Mouse (Mus musculus): ENCODE data around the gene Cnnm4.
A peak's percentile ranks its signal among the peaks of the same experiment; 100 is the strongest.

The Cnnm4 gene

DNA sequence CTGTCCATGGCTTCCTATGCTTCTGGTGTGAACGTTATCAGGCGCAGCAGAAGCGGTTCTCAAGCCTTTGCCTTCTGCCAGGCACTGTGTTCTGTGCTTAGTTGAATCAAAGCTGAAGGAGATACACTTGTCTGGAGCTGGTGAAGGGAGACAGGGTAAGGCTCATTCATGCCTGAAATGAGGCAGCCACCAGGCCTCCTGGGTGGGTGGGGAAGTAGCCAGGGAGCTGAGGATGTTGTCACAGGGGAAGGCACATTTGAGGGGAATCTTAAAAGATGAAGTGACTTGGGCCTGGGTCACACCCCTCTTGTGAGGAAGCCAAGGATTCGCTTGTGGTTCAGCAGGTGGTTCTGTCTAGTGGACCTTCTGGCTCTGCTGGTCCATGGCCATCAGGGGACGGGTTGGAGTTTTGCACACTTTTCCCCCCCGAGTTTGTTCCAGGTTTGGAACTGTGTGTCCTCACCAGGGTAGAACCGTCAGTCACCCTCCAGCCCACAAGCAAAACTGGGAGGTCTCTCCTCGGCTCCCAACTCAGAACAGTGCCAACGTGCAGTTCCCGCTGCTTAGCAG lies 1.9 kb downstream of the Cnnm4 start:
- peak in 1 of 2 experiments; percentile 22 for DNase-seq

DNA sequence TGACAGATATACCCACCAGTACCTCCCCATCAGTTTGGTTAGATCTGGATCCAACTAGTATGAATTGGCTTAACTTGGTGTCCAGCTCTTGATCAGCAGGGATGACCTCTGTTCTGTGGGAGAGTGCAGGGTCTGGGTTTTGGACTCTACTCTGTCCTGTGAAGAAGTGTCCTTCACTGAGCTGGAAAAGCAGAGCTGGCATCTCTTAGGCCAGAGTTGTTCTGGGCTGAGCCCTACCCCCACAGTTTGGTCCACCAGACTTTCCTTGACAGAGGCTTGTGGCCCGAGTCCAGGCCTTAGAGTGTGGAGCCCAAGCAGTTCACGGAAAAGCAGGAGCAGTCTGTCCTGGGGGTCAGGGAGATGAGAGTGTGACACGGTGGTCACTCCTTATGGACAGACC lies 3.2 kb downstream of the Cnnm4 start:
- DNase-seq = peak in 1 of 2 experiments; percentile 45

DNA sequence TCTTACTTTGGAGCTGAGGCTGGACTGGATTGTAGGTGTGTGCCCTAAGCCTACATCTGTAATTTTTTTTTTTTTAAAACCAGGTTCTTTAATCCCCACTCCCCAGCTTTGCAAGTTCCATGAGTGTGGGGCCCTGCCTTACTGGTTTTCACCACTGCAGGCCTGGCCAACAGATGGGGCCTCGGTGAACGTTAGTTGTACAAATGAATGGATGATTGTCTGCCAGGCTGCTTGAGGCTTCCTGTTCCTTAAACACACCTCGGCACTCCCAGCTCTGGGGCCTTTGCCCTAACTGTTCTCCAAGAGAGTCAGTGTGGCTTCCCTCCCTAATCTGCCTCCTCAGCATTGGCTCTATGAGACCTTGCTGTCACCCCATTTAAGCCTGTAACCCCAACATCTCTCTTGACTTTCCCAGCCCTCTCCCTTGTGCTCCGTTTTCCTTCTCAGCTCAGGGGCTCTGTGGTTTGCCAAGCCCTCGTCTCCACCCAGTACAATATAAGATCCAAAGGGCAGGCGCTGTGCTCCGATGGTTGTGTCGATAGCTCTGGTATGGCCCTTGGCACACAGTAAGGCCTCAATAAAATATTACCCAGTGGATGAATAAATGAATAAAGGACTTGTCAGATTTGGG lies 4.2 kb downstream of the Cnnm4 start:
- no peak for DNase-seq

DNA sequence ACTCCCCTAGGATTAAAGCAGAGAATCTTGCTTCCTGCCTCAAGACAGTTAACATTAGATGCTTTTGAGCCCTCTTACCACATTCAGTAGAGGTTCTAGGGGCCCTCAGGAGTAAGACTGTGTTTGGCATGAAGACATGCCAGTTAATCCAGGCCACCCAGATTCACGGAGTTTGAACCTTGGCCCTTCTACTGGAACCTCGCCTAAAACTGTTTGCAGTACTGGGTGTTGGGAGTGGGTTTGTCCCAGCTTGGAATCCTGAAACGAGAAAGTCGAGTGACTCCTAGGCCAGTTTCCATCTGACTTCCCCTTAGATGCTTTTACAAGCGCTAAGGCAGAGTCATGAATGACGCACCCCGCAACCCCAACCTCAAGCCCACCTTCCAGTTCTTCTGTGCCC lies 5.0 kb downstream of the Cnnm4 start:
- no peak for DNase-seq

DNA sequence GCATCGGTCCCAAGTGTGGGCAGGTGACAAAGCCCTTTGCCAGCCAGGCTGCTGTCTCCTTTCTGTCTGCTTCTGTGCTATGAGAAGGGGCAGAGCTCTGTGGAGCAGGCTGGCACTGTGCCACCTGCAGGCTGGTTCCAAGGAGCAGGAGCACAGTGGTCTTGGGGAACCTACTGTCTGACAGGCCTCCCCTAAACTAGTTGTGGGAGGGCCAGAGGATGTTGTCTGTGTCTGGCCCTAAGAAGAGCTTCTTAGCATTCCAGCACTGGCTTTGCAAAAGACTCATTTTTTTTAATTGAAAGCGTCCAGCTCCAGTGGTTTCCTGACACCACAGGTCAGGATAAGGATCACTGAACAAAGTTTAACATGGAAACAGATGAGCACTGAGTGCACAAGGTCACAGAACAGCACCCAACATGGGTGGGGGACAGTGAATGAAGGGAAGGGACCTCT lies 6.9 kb downstream of the Cnnm4 start:
- DNase-seq = peak; percentile 68 to 71

DNA sequence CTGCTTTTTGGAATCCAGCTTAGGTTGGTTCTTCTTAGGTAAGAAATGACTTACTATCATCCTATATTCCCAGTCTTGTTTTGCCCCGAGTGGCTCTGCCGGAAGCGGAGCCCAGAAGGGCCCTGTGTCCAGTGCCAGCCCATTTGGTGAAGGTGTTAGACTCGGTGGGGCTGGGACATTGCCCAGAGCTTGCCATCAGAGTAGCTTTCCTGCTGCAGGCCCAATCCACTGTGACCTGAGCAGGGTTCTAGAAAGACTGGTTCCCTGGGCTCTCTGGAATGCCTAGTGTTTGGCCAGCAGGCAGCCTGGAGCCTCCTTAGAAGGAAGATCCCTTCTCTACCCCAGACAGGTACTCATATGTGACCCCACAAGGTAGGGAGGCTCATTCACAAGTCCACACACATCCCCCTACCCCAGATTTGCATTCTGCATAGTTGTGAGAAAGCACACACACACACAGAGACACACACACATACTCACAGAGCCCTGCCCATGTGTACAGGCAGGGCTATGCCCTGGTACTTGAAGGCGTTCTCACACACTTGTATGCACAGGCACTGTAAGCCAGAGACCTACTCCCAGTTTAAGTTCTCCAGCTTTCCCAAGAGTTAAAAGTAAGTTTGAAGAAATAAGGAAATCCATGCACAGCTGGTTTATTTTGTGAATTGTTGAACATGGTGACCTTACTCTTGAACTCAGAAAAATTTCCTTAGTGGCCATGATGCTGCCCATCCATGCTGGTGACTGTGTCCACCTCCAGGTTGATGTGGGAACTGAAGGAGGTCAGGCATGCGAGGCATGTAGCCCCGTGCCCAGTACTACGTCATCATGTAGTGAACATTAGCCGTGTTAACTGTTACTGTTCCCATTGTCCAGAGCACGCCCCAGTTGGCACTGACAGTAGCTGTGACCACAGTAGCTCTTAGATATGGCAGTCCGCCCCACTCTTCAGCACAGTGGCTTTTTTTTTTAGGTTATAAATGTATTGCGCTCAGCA lies 8.8 kb downstream of the Cnnm4 start:
- no peak for DNase-seq

DNA sequence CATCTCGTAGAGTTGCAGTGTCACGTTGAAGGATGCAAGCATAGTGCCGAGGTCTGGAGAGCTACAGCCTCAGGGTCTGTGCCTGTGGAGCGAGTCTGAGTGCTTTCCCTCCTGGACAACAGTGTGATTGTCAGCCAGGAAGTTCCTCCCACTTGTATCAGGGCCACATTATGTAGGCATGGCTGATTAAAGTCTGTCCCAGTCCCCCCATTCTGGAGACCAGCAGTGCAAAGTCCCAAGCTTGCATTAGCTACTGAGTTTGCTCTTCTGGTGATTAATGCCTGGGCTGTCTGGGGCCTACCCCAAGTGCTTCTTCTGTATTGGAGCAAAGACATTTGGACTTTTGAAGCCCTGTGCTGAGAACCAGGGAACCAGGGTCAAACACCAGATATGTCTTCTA lies 12.4 kb downstream of the Cnnm4 start:
- DNase-seq = no peak

DNA sequence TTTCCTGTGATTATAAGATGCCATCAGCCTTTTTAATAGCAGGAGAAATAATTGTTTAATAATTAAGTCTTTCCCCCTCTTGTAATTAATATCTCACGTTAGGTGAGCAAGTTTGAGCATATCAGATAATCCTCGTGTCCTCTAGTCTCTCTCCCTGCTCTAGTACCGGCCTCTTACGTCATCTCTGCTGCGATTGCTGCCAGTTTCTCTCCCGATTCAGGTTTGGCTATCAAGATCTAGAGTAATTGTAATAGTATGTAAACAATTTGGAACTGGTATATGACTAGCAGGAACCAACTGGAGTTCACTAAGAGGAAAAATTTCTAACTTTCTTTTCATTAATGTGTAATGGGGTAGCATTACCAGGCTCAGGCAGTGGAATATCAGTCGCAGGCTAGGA lies 13.7 kb downstream of the Cnnm4 start:
- no peak for DNase-seq

DNA sequence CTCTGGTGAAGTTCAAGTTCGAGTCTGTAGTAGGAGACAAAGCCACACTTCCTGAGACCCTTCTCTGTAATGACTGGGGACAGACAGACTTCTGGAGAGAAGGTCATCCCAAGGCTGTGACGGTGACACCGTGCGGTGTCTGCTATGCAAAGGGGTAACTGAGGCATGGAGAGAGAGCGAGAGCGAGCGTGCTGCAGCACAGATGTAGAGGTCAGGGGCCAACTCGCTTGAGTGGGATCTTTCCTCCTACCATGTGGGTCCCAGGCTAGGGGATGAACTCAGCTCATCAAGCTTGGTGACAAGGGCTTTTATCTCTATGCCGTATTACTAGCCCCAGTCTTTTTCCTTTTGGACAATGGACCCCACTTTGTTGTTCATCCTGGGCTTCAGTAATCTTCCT lies 15.7 kb downstream of the Cnnm4 start:
- no peak for DNase-seq

DNA sequence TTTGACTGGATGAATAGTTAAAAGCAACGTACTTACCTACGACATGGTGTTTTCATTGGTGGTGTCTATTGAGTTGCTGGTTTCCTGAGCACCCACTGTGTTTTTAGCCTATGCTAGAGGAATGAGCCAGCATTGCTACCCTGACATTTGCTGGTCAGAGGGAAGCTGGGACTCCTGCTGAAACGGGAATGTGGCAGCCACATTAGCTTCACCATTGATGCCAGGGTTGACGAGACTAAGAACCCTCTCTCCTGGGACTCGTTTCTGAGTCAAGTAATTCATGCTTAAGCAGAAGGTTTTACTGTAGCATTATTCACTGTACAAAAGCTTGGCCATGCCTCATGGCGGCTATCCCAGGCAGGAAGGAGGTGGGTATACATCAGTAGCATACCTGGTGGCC lies 18.2 kb downstream of the Cnnm4 start:
- no peak for DNase-seq

DNA sequence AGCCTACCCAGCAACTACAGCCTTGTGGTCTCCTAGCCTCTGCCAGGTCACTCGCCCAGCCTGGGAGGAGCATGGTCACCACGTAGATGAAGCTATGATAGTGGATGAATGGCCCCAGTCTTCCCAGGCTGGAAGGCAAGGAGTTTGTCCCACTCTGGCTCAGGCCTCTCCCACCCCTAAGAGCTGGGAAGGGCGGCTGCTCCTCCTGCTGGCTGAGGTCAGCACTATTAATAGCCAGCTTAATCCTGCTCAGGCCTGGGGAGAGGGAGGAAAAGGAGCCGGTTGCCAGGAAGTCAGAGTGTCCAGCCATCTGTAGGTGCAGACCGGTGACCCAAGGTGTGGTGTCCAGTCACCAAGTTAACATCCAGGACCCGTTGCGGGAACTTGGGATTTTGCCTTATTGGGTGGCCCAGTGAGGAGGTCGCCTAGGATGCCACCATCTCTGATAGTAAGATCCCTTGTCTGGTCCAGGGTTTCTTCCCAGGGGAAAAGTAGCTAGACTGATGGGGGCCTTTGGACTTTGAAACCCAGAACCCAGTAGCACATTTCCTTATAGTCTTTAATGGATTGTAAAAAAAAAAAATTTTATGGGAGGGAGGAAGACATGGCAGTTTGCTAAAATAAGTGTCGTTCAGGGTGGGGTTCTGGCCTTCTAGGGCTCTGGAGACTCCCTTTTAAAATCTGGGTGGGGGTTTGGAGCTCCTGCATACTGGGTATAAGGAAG lies 21.2 kb downstream of the Cnnm4 start:
- DNase-seq = peak; percentile 84 to 85

DNA sequence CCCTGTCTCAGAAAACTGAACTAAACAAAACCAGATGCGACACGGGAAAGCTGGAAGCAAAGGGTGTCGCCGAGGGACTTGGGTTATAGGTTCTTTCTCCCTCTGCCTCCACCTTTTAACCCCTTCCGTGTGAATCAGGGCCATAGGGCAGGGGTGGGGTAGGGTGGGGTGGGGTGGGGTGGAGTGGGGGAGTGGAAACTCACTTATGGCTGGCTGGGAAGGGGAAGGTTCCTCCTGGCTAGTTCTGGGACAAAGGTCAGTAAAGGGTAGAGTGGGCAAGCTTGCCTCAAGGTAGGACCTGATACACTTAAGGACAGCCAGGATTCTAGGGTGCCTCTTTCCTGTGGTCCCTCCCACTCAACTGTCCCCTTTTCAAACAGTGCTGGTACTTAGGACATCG lies 21.9 kb downstream of the Cnnm4 start:
- no peak for DNase-seq

DNA sequence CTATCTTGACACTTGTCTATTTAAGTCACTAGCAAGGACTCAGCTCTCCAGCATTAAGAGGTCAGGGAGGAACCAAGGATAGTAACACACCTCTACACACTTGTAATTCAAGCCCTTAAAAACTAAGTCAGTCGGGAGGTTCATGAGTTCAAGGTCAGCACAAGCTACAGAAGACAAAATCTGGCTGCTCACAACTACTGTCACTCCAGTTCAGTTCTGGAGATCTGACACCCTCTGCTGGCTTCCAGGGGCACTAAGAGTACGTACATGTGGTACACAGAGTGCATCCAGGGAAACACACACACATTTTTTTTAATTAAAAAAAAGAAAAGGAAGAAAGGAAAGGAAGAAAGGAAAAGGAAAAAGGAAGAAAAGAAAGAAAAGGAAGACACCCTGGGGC lies 25.3 kb downstream of the Cnnm4 start:
- peak; percentile 69 to 72 for DNase-seq

DNA sequence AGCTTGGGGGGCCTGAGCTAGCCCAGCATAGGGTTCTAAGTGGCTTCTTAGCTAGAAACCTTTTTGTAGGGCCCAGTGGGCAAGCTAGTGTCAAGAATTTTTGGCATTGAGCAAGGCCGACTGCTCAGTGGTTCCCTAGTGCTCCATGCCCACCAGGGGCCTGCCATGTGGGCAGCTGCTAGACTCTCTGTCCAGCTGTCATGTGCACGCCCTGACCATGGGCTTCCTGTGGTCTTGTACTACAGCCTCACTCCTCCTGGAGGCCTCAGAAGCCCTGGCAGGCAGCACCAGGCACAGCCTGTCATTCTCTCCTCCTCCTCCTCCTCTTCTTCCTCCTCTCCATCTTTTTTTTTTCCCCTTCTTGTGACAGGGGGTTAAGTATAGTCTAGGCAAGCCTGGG lies 25.9 kb downstream of the Cnnm4 start:
- DNase-seq = no peak

DNA sequence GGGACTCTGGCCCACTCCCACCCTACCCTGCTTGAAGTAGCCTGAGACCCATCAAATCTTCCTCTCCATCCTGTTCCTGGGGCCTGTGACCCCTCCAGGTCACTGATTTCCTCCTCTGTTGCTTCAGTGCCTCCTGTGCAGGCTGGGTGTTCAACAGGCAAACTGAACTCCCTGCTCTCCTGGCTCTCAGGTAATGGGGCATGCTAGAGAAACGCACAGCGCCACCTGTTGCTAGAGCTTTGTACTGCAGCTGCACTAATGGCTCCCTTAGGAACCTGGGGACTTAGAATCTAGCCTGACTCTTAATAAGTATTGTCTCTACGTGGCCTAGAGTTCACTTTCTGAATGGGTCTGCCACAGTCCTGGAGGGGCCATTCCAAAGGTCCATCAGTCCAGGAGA lies 29.8 kb downstream of the Cnnm4 start:
- peak; percentile 90 to 93 for DNase-seq

DNA sequence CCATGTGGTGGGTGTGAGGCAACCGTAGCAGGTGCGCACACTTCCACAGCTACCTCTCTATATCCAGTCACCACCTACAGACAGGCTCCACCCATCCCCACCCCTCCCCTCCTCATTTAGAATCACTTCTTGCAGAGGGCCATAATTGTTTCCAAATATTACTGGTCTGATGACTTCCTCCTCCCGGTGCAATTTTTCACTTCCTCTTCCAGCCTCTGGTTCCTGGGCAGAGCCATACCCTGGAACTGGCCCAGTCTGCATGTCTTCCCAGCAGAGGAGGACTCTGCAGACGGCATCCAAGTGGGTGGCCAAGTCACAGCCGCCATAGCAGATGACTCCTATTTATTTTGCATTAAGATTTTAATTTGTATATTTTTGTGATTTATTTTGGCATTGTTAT lies 36.8 kb downstream of the Cnnm4 start:
- DNase-seq = peak; percentile 54 to 57

DNA sequence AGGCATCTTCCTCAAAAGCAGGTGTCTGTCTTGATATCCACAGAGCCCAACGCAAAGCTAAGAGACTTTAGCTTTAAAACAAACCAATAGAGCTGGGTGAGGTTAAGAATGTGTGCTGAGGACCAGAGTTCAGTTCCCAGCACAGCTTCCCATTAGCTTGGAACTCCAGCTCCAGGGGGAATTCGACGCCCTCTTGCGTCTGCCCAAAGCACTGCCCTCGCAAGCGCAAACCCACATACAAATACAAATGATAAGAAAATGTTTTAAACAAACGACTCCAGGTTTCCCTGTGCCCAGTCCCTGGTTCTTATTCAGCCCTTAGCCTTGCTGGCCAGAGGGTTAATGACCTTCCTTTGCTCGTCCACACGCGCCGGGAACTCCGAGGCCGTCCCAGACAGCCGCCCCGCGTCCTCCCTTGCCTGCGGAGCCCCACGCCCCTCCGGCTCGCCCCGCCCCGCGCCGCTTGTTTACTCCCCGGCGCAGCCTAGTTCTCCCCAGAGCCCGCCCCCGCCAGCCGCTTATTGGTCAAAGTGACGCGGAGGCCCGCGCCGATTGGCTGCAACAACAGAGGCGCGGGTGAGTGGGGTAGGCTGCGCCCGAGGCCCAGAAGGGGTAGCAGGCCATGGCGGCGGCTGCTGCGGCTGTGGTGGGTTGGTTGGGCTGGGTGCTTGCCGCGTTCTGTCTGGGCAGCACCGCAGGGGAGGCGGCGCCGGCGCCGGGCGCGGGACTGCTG lies 40.0 kb downstream of the Cnnm4 start, which contains the start of gene Cnnm3:
TSS of gene Cnnm3 (plus strand) at position 579 of the 733 bp plus-strand sequence.
- peak; percentile 100 for DNase-seq

DNA sequence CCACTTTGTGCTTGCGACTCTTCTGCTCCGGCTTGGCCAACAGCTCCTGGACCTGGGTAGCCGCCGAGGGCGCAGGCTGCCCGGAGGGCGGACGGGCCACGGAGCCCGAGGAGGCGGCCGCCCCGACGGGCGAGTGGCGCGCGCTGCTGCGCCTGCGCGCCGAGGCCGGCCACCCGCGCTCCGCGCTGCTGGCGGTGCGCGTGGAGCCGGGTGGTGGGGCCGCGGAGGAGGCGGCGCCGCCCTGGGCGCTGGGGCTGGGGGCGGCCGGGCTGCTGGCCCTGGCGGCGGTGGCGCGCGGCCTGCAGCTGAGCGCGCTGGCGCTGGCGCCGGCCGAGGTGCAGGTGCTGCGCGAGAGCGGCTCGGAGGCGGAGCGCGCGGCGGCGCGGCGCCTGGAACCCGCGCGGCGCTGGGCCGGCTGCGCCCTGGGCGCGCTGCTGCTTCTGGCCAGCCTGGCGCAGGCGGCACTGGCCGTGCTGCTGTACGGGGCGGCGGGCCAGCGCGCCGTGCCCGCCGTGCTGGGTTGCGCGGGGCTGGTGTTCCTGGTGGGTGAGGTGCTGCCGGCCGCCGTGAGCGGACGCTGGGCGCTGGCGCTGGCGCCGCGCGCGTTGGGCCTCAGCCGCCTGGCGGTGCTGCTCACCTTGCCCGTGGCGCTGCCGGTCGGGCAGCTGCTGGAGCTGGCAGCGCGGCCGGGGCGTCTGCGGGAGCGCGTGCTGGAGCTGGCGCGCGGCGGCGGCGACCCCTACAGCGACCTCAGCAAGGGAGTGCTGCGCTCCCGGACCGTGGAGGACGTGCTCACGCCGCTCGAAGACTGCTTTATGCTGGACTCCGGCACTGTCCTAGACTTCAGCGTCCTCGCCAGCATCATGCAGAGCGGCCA lies 40.9 kb downstream of the Cnnm4 start:
- DNase-seq = peak; percentile 73 to 78

DNA sequence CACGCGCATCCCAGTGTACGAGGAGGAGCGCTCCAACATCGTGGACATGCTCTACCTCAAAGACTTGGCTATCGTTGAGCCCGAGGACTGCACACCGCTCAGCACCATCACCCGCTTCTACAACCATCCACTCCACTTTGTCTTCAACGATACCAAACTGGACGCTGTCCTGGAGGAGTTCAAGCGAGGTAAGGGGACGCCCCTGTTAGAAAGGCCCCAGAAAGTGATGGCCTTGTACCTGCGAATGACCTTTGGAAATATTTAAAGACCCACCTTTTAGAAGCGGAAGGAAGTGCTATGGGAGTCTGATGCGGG lies 41.5 kb downstream of the Cnnm4 start:
- DNase-seq = no peak

DNA sequence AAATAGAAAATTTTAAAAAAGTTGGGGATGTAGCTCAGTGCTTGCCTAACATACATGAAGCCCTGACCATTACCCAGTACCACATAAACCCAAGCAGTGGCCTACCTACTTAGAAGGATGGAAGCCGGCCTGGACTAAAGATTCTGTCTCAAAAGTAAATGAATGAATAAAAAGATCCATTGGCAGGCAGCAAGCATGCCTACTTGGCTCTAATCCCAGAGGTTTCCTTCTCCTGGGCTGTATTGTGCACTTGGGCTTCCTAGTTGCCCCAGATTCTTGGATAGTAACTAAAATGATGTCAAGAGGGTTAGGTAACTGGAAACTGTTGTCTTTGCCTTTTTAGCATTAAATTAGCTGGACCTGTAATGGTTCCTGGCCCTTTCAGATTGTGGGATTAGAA lies 41.9 kb downstream of the Cnnm4 start:
- DNase-seq = peak in 1 of 2 experiments; percentile 49

DNA sequence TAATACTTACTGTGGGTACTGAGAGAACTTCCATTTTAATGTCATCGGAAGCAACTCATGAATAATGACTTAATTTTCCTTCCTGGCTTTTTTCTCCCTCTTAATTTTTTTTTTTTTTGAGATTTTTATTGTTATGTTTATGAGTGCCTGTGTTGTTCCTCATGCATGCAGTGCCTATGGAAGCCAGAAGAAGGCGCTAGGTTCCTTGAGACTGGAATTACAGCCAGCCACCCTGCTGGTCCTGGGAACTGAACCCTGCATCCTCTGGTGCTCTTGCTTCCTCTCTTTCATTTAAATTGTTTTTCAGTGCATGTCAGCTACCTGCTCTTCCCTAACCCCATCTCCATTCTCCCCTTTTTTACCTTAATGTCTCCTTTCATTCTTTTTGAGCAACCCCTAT lies 42.3 kb downstream of the Cnnm4 start:
- peak; percentile 82 to 85 for DNase-seq
